Mouse (Mus musculus): ENCODE measurements around the gene Clcf1.

Clcf1 gene

GRCm38 (mm10) chr19:4193129-4193528 lies 20.9 kb upstream of the Clcf1 start:
- peak in 1 of 2 experiments; percentile 24 for DNase-seq

- DNase-seq = peak in 1 of 2 experiments; percentile 19
These were observed 19.9 kb upstream of the Clcf1 start for GRCm38 (mm10) chr19:4194021-4194724.

GRCm38 (mm10) chr19:4194776-4195650 lies 19.0 kb upstream of the Clcf1 start:
- DNase-seq = no peak

- no peak for DNase-seq
These were observed 18.0 kb upstream of the Clcf1 start for GRCm38 (mm10) chr19:4196048-4196447.

GRCm38 (mm10) chr19:4196548-4196947 lies 17.5 kb upstream of the Clcf1 start:
- peak in 1 of 2 experiments; percentile 33 for DNase-seq

GRCm38 (mm10) chr19:4197180-4197579 lies 16.9 kb upstream of the Clcf1 start:
- DNase-seq = no peak

- DNase-seq = peak; percentile 96 to 97
These were observed 12.6 kb upstream of the Clcf1 start, which contains the start of gene Rad9a for GRCm38 (mm10) chr19:4201291-4201909. Rad9a (minus strand) TSS chr19:4201662.

- DNase-seq = peak in 1 of 2 experiments; percentile 43
These were observed 11.9 kb upstream of the Clcf1 start for GRCm38 (mm10) chr19:4202149-4202548.

GRCm38 (mm10) chr19:4203148-4203547 lies 10.9 kb upstream of the Clcf1 start:
- peak in 1 of 2 experiments; percentile 46 for DNase-seq

- DNase-seq = peak in 1 of 2 experiments; percentile 52
These were observed 10.3 kb upstream of the Clcf1 start for GRCm38 (mm10) chr19:4203604-4204326.

GRCm38 (mm10) chr19:4204889-4205288 lies 9.1 kb upstream of the Clcf1 start:
- no peak for DNase-seq

- peak; percentile 52 to 61 for DNase-seq
These were observed 7.1 kb upstream of the Clcf1 start for GRCm38 (mm10) chr19:4206971-4207370.

- DNase-seq = no peak
These were observed 5.5 kb upstream of the Clcf1 start for GRCm38 (mm10) chr19:4208563-4208962.

GRCm38 (mm10) chr19:4211891-4212588 lies 2.0 kb upstream of the Clcf1 start:
- DNase-seq = no peak

- peak in 1 of 2 experiments; percentile 21 for DNase-seq
These were observed 489 bp upstream of the Clcf1 start for GRCm38 (mm10) chr19:4213524-4213974.

- peak in 1 of 2 experiments; percentile 46 for DNase-seq
These were observed 873 bp downstream of the Clcf1 start for GRCm38 (mm10) chr19:4214771-4215450.

GRCm38 (mm10) chr19:4215451-4215840 lies 1.4 kb downstream of the Clcf1 start:
- DNase-seq = no peak

- no peak for DNase-seq
These were observed 2.1 kb downstream of the Clcf1 start for GRCm38 (mm10) chr19:4216041-4216685.

GRCm38 (mm10) chr19:4217140-4217539 lies 3.1 kb downstream of the Clcf1 start:
- no peak for DNase-seq

- no peak for DNase-seq
These were observed 3.8 kb downstream of the Clcf1 start for GRCm38 (mm10) chr19:4217855-4218254.

- DNase-seq = no peak
These were observed 4.3 kb downstream of the Clcf1 start for GRCm38 (mm10) chr19:4218293-4218692.
